Mouse (Mus musculus) heart, adult 2 months (tissue): ENCODE results near the gene 1700016H13Rik. TPM values are rescaled to one million over a fixed set of nuclear protein-coding genes. Genes with fewer than 3 reads are reported as not detected.

Experiments used
- DNase-seq, 2 experiments: peaks; one replicate each; pipeline ENCODE4 v3.0.0; 2021
- H3K27ac ChIP-seq: fragments of 200-600 bp; 2 replicates; pipeline ENCODE4 v1.8.1; 2022
- H3K27me3 ChIP-seq: fragments of 200-500 bp; 2 replicates; pipeline ENCODE4 v1.6.1; 2012; ENCODE audit warnings: mild to moderate bottlenecking, low read length, inconsistent platforms, mixed read lengths; ENCODE audit not compliant: control insufficient read depth, insufficient read depth
- H3K36me3 ChIP-seq: fragments of 200-500 bp; 2 replicates; pipeline ENCODE4 v1.6.1; 2012; ENCODE audit warnings: low read length, inconsistent platforms; ENCODE audit not compliant: control insufficient read depth, insufficient read depth
- H3K4me1 ChIP-seq: fragments of 200-500 bp; 2 replicates; pipeline ENCODE4 v1.6.1; 2011; ENCODE audit warnings: low read length; ENCODE audit not compliant: control insufficient read depth, insufficient read depth
- H3K4me3 ChIP-seq: fragments of 200-600 bp; 2 replicates; pipeline ENCODE4 v1.8.1; 2022
- H3K79me2 ChIP-seq: fragments of 200-500 bp; replicated peaks from 2 replicates; pipeline ENCODE4 v1.6.1; 2012; ENCODE audit warnings: mild to moderate bottlenecking, inconsistent platforms, low read length, moderate library complexity, mixed read lengths; ENCODE audit not compliant: control insufficient read depth, insufficient read depth
- H3K9ac ChIP-seq: fragments of 200-500 bp; 2 replicates; pipeline ENCODE4 v1.6.1; 2012; ENCODE audit warnings: low read depth, mild to moderate bottlenecking, control low read depth, inconsistent platforms, low read length, mixed read lengths
- CTCF ChIP-seq: fragments of 200-600 bp; IDR thresholded peaks from 2 replicates; pipeline ENCODE4 v1.8.1; 2022; ENCODE audit warnings: antibody characterized with exemption, mild to moderate bottlenecking, moderate library complexity
- EP300 ChIP-seq: fragments of 200-500 bp; IDR thresholded peaks from 2 replicates; pipeline ENCODE4 v1.6.1; 2011; ENCODE audit warnings: low read depth, low read length, control low read depth; ENCODE audit not compliant: insufficient read depth
- POLR2A ChIP-seq: fragments of 200-500 bp; IDR thresholded peaks from 2 replicates; pipeline ENCODE4 v1.6.1; 2011; ENCODE audit warnings: mild to moderate bottlenecking, low read depth, low read length, control low read depth; ENCODE audit not compliant: insufficient read depth
- WGBS: fragments of 180-500 bp; shearing (Covaris S2); methylation state at CpG from one replicate; pipeline ENCODE4 v1.1.7; 2018; 5-methylcytosine and 5-hydroxymethylcytosine counted together
- intact Hi-C: fragments of 180-260 bp; cut with DNase I; formaldehyde crosslinking; loops from one replicate; pipeline ENCODE4 v1.15.1; 2025
- polyA plus RNA-seq: library from polyadenylated mRNA; depleted of rRNA; stranded (reverse); fragments of >200 nt; gene quantifications from 2 replicates; pipeline ENCODE4 v1.2.3, GENCODE M21; 2012
- total RNA-seq, 2 experiments: library from RNA; stranded (reverse); gene quantifications; 2 replicates each; pipeline ENCODE4 v1.2.3; 2021

1700016H13Rik gene
- total and polyA plus RNA-seq, 3 experiments: 0.29 TPM; not detected in 2

- WGBS: 83% methylated on average over 4 of the region's 4 CpGs
- DNase-seq: no peak
- intact Hi-C loops: loop anchor here (2.0 kb wide), 1 partner anchor 26 kb away; no protein-coding TSS in a partner anchor
- Histone ChIP-seq H3K79me2 (no peaks in the 10 kb centered on the region; the same call in 1 of the 2 replicates), H3K9ac (no peak overlapping the region), H3K36me3 (peaks cover 4% of the 10 kb centered on the region), H3K27ac (no peak overlapping the region), H3K4me3 (no peak overlapping the region), H3K27me3 (no peaks in the 10 kb centered on the region), H3K4me1 (peaks cover 6% of the 10 kb centered on the region)
- TF ChIP-seq EP300 (no peak), CTCF (no peak), POLR2A (no peak)
These were observed 42.8 kb upstream of the 1700016H13Rik start for GRCm38 (mm10) chr5:103698577-103698976.

DNA sequence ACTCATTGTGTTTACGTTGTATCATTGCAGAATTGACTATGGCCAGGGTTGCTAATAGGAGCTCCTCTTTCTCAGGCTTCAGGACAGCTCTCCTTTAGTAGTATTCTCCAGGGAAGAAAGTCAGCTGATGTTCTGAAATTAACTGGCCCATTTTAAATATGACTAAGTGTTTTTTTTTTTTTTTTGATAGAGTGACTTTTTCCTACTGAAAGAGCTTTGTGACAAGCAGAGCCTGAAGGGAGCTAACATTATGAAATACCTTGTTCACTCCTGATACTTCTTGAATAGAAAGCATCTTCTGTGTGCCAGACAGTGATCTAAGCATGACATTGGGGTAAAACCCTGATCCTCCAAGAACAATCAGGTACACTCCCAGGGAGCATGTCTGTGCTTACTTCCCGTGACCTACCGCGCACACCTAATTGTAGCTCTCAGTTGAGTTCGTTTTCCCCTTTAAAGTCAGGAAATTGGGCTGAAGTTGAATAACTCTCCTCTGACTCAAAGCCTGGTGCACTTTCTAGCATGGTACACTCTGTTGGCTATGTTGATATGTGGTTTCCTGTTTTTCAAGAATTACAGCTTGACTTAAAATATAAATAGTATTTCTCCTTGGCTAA, 42.2 kb upstream of the 1700016H13Rik start:
- TF ChIP-seq CTCF (no peak), EP300 (no peak), POLR2A (no peak)
- no peak for DNase-seq
- H3K36me3 ChIP-seq: peaks cover 4% of the 10 kb centered on the region
- no peak overlapping the region for H3K9ac ChIP-seq
- 65% methylated on average over 5 of the region's 5 CpGs for WGBS
- no peaks in the 10 kb centered on the region for H3K27me3 ChIP-seq
- no peak overlapping the region for H3K4me3 ChIP-seq
- intact Hi-C loops: loop anchor here (2.0 kb wide), 1 partner anchor 27 kb away; no protein-coding TSS in a partner anchor
- H3K4me1 ChIP-seq: peaks cover 6% of the 10 kb centered on the region
- H3K79me2 ChIP-seq: no peaks in the 10 kb centered on the region; the same call in 1 of the 2 replicates
- H3K27ac ChIP-seq: no peak overlapping the region

GRCm38 (mm10) chr5:103694094-103694493, 38.3 kb upstream of the 1700016H13Rik start:
- H3K4me1 ChIP-seq: peaks cover 4% of the 10 kb centered on the region
- H3K79me2 ChIP-seq: no peaks in the 10 kb centered on the region
- no peak overlapping the region for H3K4me3 ChIP-seq
- TF ChIP-seq POLR2A (no peak), EP300 (no peak), CTCF (no peak)
- intact Hi-C loops: loop anchor here (5.0 kb wide), 1 partner anchor 78 kb away; no protein-coding TSS in a partner anchor
- H3K27ac ChIP-seq: no peak overlapping the region
- 66% methylated on average over 6 of the region's 6 CpGs for WGBS
- no peaks in the 10 kb centered on the region for H3K27me3 ChIP-seq
- DNase-seq: no peak
- H3K36me3 ChIP-seq: peaks cover 4% of the 10 kb centered on the region
- H3K9ac ChIP-seq: no peak overlapping the region

DNA sequence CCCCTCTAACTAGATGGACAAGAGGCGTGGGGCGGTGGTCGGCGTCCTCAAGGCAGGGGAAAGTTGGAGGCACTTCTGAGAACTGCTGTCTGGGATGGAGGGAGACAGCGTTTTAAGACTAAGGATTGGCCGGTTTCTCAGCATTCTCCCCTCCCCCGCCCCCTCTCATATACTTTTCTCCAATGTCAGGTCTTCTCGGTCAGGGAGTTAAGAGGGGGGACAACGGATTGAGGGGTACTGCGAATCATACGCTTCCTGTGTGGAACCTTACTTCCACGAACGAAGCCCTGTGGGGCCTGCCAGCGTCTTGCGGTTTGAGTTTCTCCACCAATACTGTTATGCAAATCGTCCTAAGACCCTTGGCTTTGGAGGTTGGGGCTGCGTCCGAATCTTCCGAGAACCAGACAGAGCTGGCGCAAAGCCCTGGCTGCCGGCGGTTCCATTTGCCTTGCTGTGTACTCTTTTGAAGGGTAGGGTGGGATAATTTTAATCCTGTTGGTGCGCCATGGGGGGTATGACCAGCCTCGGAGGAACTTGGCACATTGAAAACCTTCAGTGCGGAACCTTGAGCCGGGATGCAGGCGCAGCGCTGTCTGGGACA, 37.3 kb upstream of the 1700016H13Rik start:
- intact Hi-C loops: loop anchor here (2.0 to 5.0 kb wide), 2 partner anchors 60 to 79 kb away; no protein-coding TSS in a partner anchor
- DNase-seq: peak; percentile 55 to 69
- peak overlapping the region; percentile 91 for H3K9ac ChIP-seq
- H3K4me3 ChIP-seq: peak overlapping the region; percentile 99
- H3K36me3 ChIP-seq: peaks cover 2% of the 10 kb centered on the region; the same call in 1 of the 2 replicates
- WGBS: 1% methylated on average over 28 of the region's 28 CpGs
- no peaks in the 10 kb centered on the region for H3K79me2 ChIP-seq
- peak overlapping the region; percentile 96 for H3K27ac ChIP-seq
- no peaks in the 10 kb centered on the region for H3K27me3 ChIP-seq
- no peak for TF ChIP-seq CTCF
- no peak for TF ChIP-seq EP300
- TF ChIP-seq POLR2A: no peak
- peaks cover 4% of the 10 kb centered on the region for H3K4me1 ChIP-seq

DNA sequence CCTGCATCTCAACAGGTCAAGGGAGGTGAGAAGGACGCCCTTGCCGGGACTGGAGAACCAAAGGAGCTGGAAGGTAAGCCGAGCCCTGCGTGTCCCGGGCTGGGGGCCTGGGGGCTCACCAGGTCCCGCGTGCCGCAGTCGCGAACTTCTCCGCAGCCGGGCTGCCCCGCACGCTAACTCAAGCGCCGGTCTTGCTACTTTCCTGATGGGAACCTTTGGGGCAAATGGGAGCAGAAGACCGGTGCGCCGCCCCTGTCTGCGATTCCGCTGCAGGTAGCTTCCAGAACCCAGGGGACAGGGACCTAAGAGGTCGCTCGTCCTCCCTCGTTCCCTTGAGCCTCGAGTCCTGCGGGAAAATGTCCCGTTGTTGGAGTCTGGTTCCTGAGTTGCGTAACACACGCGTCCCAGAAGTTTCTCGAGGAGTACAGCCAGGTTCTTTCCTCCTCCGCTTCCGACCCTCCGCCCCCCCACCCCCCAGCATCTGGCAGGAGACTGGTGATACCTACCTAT, 36.8 kb upstream of the 1700016H13Rik start:
- WGBS: under 1% methylated on average over 34 of the region's 34 CpGs
- Histone ChIP-seq H3K9ac (peak overlapping the region; percentile 91), H3K79me2 (no peaks in the 10 kb centered on the region), H3K4me3 (peak overlapping the region; percentile 99), H3K4me1 (peaks cover 2% of the 10 kb centered on the region), H3K27me3 (no peaks in the 10 kb centered on the region), H3K36me3 (no peaks in the 10 kb centered on the region), H3K27ac (peak overlapping the region; percentile 96)
- TF ChIP-seq EP300 (no peak), CTCF (no peak), POLR2A (no peak)
- intact Hi-C loops: loop anchor here (2.0 to 5.0 kb wide), 2 partner anchors 60 to 80 kb away; no protein-coding TSS in a partner anchor
- peak; percentile 67 to 71 for DNase-seq
